Mouse (Mus musculus): ENCODE measurements around the gene Ncs1. TPM values are rescaled to one million over a fixed set of nuclear protein-coding genes. Genes with fewer than 3 reads are reported as not detected.

The Ncs1 gene
- polyA plus RNA-seq, 1 experiment from 2014 or later, result 54.4 TPM

DNA sequence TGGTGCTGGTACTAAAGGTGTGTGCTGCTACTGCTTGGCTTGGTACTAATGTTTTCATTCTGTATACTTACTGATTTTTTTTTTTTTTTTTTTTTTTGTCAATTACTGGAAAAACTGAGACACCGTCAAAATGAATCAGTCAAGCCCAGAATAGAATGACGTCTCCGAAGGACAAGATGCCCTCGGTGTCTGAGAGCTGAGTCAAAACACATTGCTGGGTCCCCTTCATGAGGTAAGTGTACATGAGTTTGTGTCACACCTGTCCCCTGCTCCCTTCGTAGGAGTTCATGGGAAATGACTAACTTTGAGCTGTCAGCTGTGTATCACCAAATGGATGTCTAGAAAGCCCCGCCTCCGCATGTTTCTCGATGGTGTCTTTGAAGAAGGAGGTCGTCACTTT, 57.6 kb downstream of the Ncs1 start:
- Histone ChIP-seq H3K4me2 (replicated peaks) (no peak overlapping the region), H3K4me1 (peaks cover 4% of the 10 kb centered on the region; the same call in 1 of the 2 replicates), H3K4me3 (no peak overlapping the region), H3K27me3 (no peaks in the 10 kb centered on the region), H3K9ac (no peak overlapping the region), H3K9me3 (no peaks in the 10 kb centered on the region), H3K36me3 (no peaks in the 10 kb centered on the region), H3K27ac (no peak overlapping the region)
- no peak for ATAC-seq (ENCODE audit: insufficient number of reproducible peaks, insufficient read depth, low FRiP score, low TSS enrichment)
- 72% methylated on average over 9 of the region's 9 CpGs for WGBS

DNA sequence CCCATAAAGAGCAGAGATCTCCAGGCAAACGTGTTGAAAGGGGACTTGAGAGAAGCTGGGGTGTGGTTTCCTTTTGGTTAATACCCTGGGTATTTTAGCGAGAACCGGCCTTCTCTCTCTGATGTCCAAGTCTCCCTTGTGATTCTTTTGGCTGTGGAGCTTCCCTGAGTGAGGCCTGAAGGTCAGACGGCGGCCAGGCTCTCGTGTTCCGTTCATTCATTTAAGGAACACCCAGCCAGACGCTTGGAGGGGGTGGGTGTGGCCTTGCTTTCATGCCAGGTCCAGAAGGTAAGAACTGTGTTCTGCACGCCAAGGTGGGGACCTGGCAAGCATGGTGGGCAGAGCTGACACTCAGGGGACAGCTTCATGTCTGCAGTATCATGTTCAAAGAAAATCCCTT, 58.6 kb downstream of the Ncs1 start:
- ATAC-seq (ENCODE audit: insufficient number of reproducible peaks, insufficient read depth, low FRiP score, low TSS enrichment), result no peak
- no peak overlapping the region for H3K9ac ChIP-seq
- 71% methylated on average over 9 of the region's 9 CpGs for WGBS
- no peak overlapping the region for H3K4me3 ChIP-seq
- H3K27ac ChIP-seq, result no peak overlapping the region
- no peaks in the 10 kb centered on the region for H3K4me1 ChIP-seq
- no peak overlapping the region for H3K4me2 ChIP-seq (replicated peaks)
- no peaks in the 10 kb centered on the region for H3K36me3 ChIP-seq
- no peaks in the 10 kb centered on the region for H3K27me3 ChIP-seq
- H3K9me3 ChIP-seq, result no peaks in the 10 kb centered on the region

DNA sequence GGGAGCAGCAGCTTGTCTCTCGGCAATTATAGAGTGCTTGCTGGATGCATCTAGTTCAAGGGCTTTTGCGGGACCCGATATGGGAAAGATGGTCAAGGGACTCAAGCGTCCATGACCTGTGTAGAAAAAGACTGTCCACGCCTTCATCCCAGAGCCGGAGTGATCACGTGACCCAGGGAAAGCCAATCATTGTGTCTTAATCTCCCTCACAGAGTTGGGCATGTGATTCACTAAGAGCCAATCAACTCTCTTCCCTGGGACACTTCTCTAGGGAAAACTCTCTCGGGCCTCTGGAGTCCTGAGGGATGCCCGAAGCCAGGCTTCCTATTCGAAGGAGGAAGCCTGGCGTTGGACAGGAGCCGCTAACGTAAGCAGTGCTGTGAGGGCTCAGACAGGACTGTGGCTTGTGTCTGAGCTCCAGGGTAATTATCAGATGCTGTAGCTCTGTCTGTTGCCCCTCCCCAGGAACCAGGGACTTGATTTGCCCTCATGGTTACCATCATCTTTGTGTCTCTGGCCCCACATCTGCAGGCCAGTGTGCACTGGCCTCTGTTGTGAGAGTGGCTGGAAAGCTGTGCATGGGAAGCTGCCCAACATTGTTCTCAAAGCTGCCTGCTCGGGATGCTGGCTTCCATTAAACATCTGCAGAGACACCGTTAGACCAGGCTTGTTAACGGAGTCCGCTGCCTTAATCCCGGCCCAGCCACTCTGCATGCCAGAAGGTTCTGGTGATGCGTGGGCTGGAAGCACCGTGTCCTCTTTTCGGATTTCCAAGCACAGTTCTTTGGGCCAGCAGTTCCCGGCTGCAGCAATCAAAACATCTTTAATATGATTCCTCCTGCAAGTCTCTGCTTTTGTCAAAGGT, 59.4 kb downstream of the Ncs1 start:
- no peaks in the 10 kb centered on the region for H3K27me3 ChIP-seq
- no peaks in the 10 kb centered on the region for H3K4me1 ChIP-seq
- H3K9ac ChIP-seq, result no peak overlapping the region
- H3K4me3 ChIP-seq, result no peak overlapping the region
- H3K9me3 ChIP-seq, result no peaks in the 10 kb centered on the region
- WGBS, result 75% methylated on average over 22 of the region's 22 CpGs
- H3K27ac ChIP-seq, result no peak overlapping the region
- H3K4me2 ChIP-seq (replicated peaks), result no peak overlapping the region
- ATAC-seq (ENCODE audit: insufficient number of reproducible peaks, insufficient read depth, low FRiP score, low TSS enrichment), result no peak
- no peaks in the 10 kb centered on the region for H3K36me3 ChIP-seq

DNA sequence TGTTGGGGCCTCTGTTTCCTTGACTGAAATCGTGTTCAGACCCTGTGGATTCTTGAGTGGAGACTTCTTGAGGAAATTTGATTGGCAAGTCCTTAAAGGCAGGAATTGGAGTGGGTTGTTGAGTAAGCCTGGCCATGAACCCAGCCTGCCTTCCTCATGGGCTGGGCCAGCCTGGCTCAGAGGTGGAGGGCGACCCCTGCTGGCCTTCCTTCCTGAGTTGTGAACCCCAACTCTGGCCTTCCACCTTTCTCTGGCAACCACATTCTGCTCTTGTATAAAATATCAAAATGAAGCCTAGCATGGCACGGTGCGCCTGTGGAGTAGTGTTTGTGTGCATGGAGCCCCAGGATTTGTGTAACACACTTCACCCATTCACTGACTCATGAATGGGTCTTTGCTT, 60.1 kb downstream of the Ncs1 start:
- WGBS, result 45% methylated on average over 4 of the region's 4 CpGs

DNA sequence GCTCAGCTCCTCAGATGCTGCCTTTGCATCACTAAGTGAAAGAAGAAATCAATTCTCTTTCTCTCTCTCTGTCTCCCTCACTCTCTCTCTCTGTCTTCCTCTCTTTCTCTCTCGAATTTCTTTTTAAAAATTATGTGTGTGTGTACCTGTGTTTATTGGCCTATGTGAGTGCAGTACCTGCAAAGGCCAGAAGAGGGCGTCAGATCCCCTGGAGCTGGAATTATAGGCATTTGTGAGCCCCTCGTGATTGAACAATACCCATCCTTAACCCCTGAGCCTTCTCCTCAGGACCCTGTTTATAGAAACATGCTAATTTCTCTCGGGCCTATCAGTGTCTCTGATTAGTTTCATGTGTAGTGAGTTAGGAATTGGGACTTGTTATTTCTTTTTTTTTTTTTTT, 62.6 kb downstream of the Ncs1 start:
- Histone ChIP-seq H3K9me3 (no peaks in the 10 kb centered on the region), H3K27ac (no peak overlapping the region), H3K4me1 (no peaks in the 10 kb centered on the region), H3K9ac (no peak overlapping the region), H3K4me2 (replicated peaks) (no peak overlapping the region), H3K36me3 (no peaks in the 10 kb centered on the region), H3K27me3 (peaks cover 17% of the 10 kb centered on the region), H3K4me3 (no peak overlapping the region)
- no peak for ATAC-seq (ENCODE audit: insufficient number of reproducible peaks, insufficient read depth, low FRiP score, low TSS enrichment)
- WGBS, result 58% methylated on average over 4 of the region's 4 CpGs

More for the DNA sequence above, 60.1 kb downstream of the Ncs1 start:
- no peak overlapping the region for H3K4me2 ChIP-seq (replicated peaks)
- no peaks in the 10 kb centered on the region for H3K9me3 ChIP-seq
- no peak for ATAC-seq (ENCODE audit: insufficient number of reproducible peaks, insufficient read depth, low FRiP score, low TSS enrichment)
- H3K36me3 ChIP-seq, result no peaks in the 10 kb centered on the region
- no peak overlapping the region for H3K27ac ChIP-seq
- H3K9ac ChIP-seq, result no peak overlapping the region
- no peak overlapping the region for H3K4me3 ChIP-seq
- H3K4me1 ChIP-seq, result no peaks in the 10 kb centered on the region
- no peaks in the 10 kb centered on the region for H3K27me3 ChIP-seq

DNA sequence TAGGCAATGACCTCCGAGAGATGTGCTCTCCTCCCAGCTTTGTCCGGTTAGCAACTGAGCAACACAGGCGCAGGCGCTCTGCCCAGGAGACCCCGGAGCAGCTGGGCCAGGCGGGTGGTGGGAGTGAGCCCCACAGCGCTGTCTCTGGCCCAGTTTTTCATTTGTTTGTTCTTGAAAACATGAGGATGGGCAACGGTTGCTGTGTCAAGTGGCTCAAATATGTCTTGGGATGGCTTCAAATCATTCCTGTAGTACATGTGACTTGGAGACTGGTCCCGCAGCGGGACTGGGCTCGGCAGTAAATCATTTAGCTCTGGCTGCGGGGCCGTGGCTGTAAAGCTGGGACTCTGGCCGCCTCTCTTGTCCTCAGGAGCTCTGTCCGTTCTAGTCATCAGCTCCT, 63.9 kb downstream of the Ncs1 start:
- H3K27ac ChIP-seq, result no peak overlapping the region
- ATAC-seq (ENCODE audit: insufficient number of reproducible peaks, insufficient read depth, low FRiP score, low TSS enrichment), result no peak
- H3K9ac ChIP-seq, result no peak overlapping the region; the same call in 1 of the 2 replicates
- peaks cover 8% of the 10 kb centered on the region; the same call in 1 of the 2 replicates for H3K4me1 ChIP-seq
- no peaks in the 10 kb centered on the region for H3K9me3 ChIP-seq
- WGBS, result 73% methylated on average over 15 of the region's 15 CpGs
- no peaks in the 10 kb centered on the region for H3K36me3 ChIP-seq
- no peak overlapping the region for H3K4me3 ChIP-seq
- no peak overlapping the region for H3K4me2 ChIP-seq (replicated peaks)
- H3K27me3 ChIP-seq, result peaks cover 30% of the 10 kb centered on the region

DNA sequence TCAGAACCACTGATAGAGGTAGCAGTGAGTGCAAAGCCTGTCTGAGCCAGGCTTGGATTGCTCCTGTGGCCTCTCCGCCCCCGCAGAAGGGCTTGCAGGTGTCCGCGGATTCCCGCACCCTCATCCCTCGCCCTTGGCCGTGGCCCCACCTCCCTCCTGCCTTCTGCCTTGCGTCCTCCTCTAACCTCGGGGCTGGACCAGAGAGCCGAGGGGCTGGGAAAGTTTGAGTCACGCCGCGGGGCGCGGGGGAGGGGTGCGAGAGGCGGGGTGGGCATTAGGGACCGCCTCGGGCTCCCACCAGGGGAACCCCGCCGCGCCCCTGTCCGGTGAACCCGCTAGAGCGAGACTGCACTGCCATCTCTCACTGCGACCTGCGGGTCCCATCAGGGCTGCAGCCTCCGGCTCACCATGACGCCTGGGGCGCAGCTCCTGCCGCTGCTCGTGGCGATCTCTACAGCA, 68.4 kb downstream of the Ncs1 start, which contains the start of gene Hmcn2:
TSS of gene Hmcn2 (plus strand) at position 409 of the 459 bp plus-strand sequence.
- peaks cover 11% of the 10 kb centered on the region; the same call in 1 of the 2 replicates for H3K4me1 ChIP-seq
- peak within 1 kb of the TSS; percentile 47 for H3K4me2 ChIP-seq (replicated peaks)
- peak within 1 kb of the TSS; percentile 24 for H3K4me3 ChIP-seq
- H3K36me3 ChIP-seq, result no peaks in the 10 kb centered on the region
- peaks cover 68% of the 10 kb centered on the region for H3K27me3 ChIP-seq
- 1% methylated on average over 33 of the region's 33 CpGs for WGBS
- peak within 1 kb of the TSS; percentile 36; the same call in 1 of the 2 replicates for H3K9ac ChIP-seq
- H3K27ac ChIP-seq, result no peak within 1 kb of the TSS
- ATAC-seq (ENCODE audit: insufficient number of reproducible peaks, insufficient read depth, low FRiP score, low TSS enrichment), result no peak
- no peaks in the 10 kb centered on the region for H3K9me3 ChIP-seq

DNA sequence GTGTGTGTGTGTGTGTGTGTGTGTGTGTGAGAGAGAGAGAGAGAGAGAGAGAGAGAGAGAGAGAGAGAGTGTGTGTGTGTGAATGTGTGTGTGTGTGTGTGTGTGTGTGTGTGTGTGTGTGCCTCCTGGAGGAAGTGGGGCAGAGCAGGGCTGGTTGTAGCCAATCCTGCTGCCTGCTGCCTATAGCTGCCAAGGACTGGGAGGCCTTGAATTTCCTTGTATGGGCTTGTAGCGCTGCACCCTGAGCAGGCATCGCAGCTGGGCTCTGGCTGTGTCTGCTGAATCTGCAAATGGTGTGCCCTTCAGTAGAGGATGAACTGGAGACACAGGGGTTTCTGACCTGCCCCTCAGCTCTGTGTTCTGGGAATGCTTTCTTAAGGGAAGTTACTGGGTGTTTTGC, 72.5 kb downstream of the Ncs1 start:
- no peak overlapping the region for H3K27ac ChIP-seq
- H3K9ac ChIP-seq, result no peak overlapping the region
- no peaks in the 10 kb centered on the region for H3K9me3 ChIP-seq
- H3K36me3 ChIP-seq, result no peaks in the 10 kb centered on the region
- no peak overlapping the region for H3K4me2 ChIP-seq (replicated peaks)
- H3K4me1 ChIP-seq, result peaks cover 11% of the 10 kb centered on the region; the same call in 1 of the 2 replicates
- WGBS, result 8% methylated on average over 2 of the region's 2 CpGs
- no peak overlapping the region for H3K4me3 ChIP-seq
- peaks cover 52% of the 10 kb centered on the region for H3K27me3 ChIP-seq
- ATAC-seq (ENCODE audit: insufficient number of reproducible peaks, insufficient read depth, low FRiP score, low TSS enrichment), result no peak

DNA sequence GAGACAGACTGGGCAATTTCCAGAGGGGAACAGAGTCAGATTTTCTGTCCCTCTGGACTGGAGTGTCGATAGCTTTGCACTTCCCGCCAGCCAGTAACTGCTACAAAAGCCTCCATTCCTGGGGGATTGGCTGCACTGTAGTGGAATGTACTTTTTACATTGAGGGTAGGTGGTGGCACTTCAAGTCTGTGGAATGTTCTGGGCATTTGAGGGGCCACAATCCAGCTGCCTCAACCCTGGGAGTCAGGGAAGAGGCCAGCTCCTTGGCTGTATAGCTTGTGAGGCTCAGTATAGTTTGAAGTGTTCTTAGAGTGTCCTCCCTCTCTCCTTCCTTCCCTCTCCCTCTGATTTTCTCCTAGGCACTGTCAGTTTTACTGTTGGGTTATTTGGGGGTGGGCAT, 73.6 kb downstream of the Ncs1 start:
- Histone ChIP-seq H3K4me2 (replicated peaks) (no peak overlapping the region), H3K27ac (no peak overlapping the region), H3K36me3 (no peaks in the 10 kb centered on the region), H3K9me3 (no peaks in the 10 kb centered on the region), H3K9ac (no peak overlapping the region), H3K4me3 (no peak overlapping the region), H3K27me3 (peaks cover 41% of the 10 kb centered on the region), H3K4me1 (peaks cover 7% of the 10 kb centered on the region; the same call in 1 of the 2 replicates)
- WGBS, result 73% methylated on average over 2 of the region's 2 CpGs
- ATAC-seq (ENCODE audit: insufficient number of reproducible peaks, insufficient read depth, low FRiP score, low TSS enrichment), result no peak

DNA sequence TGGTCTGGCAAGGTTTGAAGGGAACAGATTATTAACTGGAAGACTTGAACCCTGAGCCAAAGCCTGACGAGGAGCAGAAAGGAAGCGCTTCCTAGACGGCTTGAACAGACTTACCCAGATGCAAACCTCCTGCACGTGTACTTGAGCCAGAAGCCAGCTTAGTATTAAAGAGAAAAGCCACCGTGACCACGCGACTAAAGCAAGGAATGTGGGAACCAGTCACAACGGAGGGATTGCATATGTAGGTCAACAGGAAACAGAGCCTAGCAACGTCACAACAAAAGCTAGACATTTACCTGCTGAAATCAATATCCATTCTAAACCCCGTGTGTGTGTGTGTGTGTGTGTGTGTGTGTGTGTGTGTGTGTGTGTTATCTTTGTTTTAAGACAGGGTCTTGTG, 81.6 kb downstream of the Ncs1 start:
- Histone ChIP-seq H3K4me2 (replicated peaks) (no peak overlapping the region), H3K27me3 (no peaks in the 10 kb centered on the region), H3K36me3 (no peaks in the 10 kb centered on the region), H3K9ac (no peak overlapping the region), H3K27ac (no peak overlapping the region), H3K4me1 (no peaks in the 10 kb centered on the region), H3K9me3 (no peaks in the 10 kb centered on the region), H3K4me3 (no peak overlapping the region)
- no peak for ATAC-seq (ENCODE audit: insufficient number of reproducible peaks, insufficient read depth, low FRiP score, low TSS enrichment)
- WGBS, result 41% methylated on average over 10 of the region's 10 CpGs

DNA sequence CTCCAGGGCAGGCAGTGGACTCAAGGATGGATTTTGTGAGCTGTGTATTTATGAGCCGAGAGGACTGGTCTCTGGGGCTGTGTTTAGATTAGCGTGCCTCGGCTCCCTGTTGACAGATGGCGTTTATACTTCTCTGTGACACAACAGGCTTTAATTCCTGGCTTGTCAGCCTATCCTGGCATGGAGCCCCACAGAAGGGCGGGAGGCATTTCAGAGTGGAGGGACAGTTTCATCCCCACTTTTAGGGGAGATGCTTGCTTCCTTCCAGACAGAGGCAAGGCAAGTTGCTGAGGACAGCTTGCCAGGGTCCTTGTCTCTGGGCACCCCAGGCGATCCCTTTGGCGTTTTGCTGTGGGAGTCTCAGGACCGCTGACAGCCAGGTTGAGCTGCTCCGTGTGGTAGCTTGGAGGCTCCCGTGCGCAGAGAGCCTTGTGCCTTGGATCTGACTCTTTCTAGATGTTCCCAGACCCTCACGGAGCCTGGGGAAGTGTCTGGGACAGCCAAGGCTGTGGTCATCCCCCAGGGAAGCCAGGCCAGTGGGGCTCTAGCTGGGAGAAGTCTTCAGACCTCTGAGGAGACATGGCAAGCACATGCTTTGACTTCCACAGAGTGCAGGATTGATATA, 92.2 kb downstream of the Ncs1 start:
- Histone ChIP-seq H3K9ac (0 out of 2 replicates have a peak overlapping the region, but pooled peaks have one; percentile 24), H3K27ac (no peak overlapping the region), H3K36me3 (no peaks in the 10 kb centered on the region), H3K4me2 (replicated peaks) (no peak overlapping the region), H3K4me1 (peaks cover 10% of the 10 kb centered on the region), H3K4me3 (no peak overlapping the region), H3K27me3 (peaks cover 12% of the 10 kb centered on the region; the same call in 1 of the 2 replicates), H3K9me3 (no peaks in the 10 kb centered on the region)
- ATAC-seq (ENCODE audit: insufficient number of reproducible peaks, insufficient read depth, low FRiP score, low TSS enrichment), result no peak
- 51% methylated on average over 12 of the region's 12 CpGs for WGBS

DNA sequence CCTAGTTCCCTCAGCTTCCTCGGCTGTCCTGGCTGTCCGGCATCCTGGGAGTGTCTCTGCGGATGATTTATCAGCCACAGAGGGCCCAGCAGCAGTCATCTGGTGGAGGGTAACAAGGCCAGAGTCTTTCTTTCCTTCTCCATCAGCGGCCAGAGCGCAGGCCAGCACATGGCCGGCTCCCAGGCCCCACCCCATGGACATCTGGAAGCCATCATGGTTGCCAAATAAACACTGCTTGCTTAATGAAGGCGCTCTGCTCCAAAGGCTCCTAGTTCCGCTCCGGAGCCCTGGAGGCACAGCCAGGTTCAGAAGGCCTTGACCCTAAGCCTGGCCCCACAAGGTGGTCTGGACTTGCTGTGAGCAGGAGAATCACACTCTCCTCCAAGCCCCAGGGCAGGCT, 94.2 kb downstream of the Ncs1 start:
- Histone ChIP-seq H3K9ac (no peak overlapping the region), H3K36me3 (no peaks in the 10 kb centered on the region), H3K27me3 (peaks cover 12% of the 10 kb centered on the region; the same call in 1 of the 2 replicates), H3K27ac (no peak overlapping the region), H3K9me3 (no peaks in the 10 kb centered on the region), H3K4me2 (replicated peaks) (no peak overlapping the region), H3K4me1 (peaks cover 10% of the 10 kb centered on the region), H3K4me3 (no peak overlapping the region)
- ATAC-seq (ENCODE audit: insufficient number of reproducible peaks, insufficient read depth, low FRiP score, low TSS enrichment), result no peak
- 25% methylated on average over 9 of the region's 9 CpGs for WGBS

Measured in embryonic facial prominence, embryonic 12.5 days (tissue).